Mouse (Mus musculus) left cerebral cortex, adult 8-10 months (tissue): Measurements from ENCODE around the gene Nat8f6. TPM values are rescaled to one million over a fixed set of nuclear protein-coding genes. Genes with fewer than 3 reads are reported as not detected.
"Not testable (repeated sequence)": the region's sequence is repeated elsewhere in the genome, so short reads cannot be mapped to it uniquely, and the experiment has no call there.

ENCODE experiments used
- DNase-seq, 2 experiments: peaks; one replicate each; pipeline ENCODE4 v3.0.0; 2022; ENCODE audit warnings: low spot score in 2 of 2
- total RNA-seq, 4 experiments: library from RNA; stranded (reverse); gene quantifications; 2 replicates each; pipeline ENCODE4 v1.2.4; 2022

Gene Nat8f6
- 1 to 10 TPM in 3 of 4 experiments, under 1 TPM in 1; 0.80 to 4.6 (median 2.4) TPM for total RNA-seq

GRCm38 (mm10) chr6:85820837-85821236, at the start of gene Nat8f6, which contains the start of gene Nat8f5:
Nat8f6 (minus strand) TSS chr6:85820954.
Nat8f5 (minus strand) TSS chr6:85820972.
- no peak for DNase-seq

DNA sequence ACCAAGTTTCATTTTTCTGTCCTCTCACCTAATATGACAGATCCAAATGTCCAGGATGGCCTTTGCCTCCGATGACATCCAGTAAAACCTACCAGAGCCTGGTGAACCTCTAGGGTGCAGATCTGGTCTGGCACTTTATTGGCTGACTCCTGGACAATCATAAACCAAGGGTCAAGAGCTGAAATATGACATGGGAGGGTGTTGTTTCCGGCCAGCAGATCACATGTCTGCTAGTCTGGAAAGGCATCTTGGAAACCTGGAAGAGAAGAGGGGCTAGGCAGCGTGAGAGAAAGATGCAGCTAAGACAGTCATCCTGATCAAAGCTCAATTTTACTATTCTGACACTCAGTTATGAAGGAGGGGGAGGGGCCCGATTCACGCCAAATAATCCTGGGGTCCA, 48.3 kb upstream of the Nat8f6 start, which contains the start of gene Nat8f2:
TSS of gene Nat8f2 (minus strand) at position 153 of the 400 bp plus-strand sequence.
- not testable (repeated sequence) for DNase-seq

DNA sequence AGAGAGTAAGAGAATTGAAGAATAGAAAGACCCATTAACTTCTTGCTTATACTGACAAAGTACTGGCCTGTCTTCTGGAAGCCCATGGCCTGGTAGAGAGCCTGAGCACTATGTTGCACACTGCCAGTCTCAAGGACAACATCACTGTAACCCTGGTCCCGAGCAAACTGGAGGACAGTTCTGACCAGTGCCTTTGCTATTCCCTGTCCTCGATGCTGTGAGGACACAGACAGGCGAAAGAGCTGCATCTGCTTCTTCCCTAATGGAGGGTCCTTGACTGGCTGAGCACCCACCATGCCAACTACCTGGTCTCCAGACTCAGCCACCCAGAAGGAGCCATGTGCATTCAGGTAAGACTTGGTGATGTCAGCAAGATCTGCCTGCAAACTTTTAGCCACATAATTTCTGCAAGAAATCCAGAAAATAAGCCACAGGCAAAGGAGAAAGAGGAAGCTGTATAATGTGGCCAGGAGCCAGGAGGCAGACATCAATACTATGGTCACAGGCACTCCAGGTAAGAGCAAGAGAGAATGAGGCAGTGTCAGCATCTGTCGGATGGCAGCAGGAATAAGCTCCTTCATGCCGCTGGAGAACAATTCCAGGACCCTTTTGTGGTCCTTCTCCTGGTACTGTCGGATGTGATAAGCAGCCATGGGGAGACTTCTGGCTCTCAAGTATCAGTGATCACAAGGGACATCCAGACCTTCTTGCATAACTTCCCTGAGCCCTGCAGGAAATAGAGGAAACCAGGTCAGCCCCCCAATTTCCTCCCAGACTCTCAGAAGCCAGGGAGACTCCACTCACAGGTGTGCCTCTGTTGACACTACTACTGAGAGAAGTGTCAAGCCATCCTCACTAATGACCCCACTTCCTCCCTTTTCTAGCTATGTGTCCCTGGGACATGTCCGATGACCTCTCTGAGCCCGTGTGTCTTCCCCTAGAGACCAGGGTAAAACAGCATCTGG, 47.3 kb upstream of the Nat8f6 start:
- no peak for DNase-seq

DNA sequence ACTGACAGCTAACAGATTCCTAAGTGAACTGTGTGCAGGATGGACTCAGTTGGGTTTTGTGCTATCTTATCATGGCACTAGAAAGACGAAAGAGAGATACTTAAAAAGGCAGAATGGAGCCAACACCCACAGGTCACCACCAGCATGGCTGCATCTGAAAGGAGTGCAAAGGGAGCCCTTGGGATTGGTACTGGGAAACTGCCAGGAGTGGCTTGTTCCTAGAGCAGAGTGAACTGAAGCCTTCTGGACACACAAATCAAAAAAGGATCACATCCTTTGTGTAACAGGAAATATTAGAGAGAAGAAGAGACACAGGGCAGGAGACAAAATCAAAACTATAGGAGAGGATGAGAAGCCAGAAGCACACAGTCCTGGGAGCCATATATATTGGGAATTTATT, 46.2 kb upstream of the Nat8f6 start:
- DNase-seq: not testable (repeated sequence)

- not testable (repeated sequence) for DNase-seq
These were observed 45.4 kb upstream of the Nat8f6 start for GRCm38 (mm10) chr6:85866166-85866565.

- DNase-seq: not testable (repeated sequence)
These were observed 44.3 kb upstream of the Nat8f6 start for GRCm38 (mm10) chr6:85864900-85865639.

- no peak for DNase-seq
These were observed 43.1 kb upstream of the Nat8f6 start for GRCm38 (mm10) chr6:85863840-85864239.

GRCm38 (mm10) chr6:85863136-85863535, 42.4 kb upstream of the Nat8f6 start:
- no peak for DNase-seq

DNA sequence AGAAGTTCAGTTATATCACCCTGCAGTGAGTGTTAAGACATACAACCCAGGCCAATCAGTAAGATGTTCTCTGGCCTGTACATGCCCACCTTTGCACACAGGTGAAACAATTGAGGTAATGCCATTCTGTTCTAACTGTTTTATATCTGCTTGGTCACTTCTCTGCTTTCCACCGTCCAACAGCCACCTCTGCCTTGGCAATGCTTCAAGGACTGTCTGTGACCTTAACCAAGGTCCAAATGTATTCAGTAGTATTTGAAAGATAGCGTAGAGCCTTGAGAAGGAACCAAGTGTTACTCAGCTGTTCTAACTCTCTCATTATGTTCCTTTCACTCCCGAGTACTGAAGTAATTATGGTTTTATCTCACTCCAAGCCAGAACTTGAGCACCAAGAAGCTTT, 41.8 kb upstream of the Nat8f6 start:
- DNase-seq: no peak

DNA sequence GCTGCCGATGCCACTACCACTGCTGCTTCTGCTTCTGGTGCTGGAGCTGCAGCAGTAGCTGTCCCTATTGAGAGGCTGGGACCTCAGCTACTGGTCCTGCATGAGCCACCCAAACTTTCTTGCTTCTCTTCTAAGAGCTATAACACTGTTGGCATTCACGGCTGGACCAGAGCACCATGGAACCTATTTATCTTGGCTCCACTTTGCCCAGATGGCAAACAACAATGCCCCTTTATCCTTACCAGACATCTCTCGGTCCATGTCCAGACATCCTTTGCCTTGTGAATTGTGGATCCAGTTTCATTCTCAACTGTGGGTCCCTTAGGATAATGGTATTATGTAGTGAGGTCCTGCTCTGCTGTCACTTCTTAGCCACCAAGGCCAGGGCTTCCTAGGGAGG, 40.5 kb upstream of the Nat8f6 start:
- DNase-seq: no peak

GRCm38 (mm10) chr6:85856194-85856678, 35.5 kb upstream of the Nat8f6 start:
- DNase-seq: peak; percentile 40 to 91

DNA sequence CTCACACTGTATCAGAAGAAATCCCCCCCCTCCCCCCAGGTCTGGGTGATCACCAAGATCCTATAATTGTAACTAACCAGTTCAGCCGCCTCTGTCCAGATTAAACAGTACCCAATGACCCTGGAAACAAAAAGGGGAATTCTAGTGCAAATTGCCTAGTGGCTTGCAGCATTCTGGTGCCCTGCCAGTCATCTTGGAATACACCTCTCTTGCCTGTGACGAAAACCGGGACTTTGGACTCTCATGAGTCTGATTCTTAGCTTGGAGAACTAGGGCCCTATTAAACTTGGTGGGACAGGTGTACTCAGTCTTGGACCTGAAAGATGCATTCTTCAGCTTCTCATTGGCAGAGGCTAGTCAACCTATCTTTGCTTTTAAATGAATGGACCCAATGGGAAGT, 32.7 kb upstream of the Nat8f6 start:
- DNase-seq: no peak

DNA sequence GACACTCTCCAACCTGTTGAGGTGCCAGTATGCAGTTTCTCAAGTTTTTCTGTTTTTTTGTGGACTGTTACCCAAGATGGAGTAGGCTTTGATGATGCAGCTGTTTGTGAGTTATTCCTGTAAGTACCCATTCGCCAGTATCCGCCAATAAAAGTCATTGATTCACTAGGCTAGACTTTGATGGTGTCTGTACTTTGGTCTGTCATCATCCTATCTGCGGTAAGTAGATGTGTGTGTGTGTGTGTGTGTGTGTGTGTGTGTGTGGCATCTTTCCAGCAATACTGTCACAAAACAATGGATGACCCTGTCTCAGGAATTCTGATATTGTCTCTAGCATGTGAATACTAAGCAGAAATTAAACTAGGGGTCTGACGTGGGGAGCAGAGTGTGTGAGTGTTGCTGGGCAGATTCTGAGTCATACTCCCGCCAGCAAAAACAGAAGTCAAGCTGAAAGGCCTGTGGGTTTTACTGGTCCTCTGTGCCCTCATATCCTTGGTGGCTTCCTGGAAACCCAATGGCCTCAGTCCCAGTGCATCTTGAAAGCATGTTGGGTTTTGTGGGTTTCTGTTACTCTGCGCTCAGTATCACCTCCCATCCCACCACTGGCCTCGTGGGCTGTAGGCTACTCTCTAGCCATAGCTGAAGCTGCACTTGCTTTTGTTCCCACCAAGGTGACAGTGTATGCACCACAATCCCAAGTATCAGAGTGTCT, 30.5 kb upstream of the Nat8f6 start:
- no peak for DNase-seq

GRCm38 (mm10) chr6:85849240-85849639, 28.5 kb upstream of the Nat8f6 start:
- no peak for DNase-seq

DNA sequence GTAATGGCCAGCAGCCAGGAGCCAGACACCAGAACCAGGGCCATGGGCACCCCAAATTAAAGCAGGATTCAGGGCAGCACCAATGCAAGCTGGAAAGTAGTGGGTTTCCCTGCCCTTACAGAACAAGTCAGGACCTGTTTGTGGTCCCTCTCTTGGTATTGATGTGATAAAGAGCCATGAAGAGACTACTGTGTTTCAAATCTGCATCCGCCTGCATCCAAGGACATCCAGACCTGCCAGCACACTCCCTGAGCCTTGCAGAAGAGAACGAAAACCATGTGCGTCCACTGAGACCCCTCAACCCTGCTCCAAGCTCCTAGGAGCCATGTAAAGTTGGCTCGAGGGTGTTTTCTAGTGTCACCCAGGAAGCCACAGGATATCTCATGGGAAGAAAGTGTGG, 27.4 kb upstream of the Nat8f6 start:
- no peak for DNase-seq

- DNase-seq: no peak
These were observed 26.2 kb upstream of the Nat8f6 start for GRCm38 (mm10) chr6:85846921-85847320.

DNA sequence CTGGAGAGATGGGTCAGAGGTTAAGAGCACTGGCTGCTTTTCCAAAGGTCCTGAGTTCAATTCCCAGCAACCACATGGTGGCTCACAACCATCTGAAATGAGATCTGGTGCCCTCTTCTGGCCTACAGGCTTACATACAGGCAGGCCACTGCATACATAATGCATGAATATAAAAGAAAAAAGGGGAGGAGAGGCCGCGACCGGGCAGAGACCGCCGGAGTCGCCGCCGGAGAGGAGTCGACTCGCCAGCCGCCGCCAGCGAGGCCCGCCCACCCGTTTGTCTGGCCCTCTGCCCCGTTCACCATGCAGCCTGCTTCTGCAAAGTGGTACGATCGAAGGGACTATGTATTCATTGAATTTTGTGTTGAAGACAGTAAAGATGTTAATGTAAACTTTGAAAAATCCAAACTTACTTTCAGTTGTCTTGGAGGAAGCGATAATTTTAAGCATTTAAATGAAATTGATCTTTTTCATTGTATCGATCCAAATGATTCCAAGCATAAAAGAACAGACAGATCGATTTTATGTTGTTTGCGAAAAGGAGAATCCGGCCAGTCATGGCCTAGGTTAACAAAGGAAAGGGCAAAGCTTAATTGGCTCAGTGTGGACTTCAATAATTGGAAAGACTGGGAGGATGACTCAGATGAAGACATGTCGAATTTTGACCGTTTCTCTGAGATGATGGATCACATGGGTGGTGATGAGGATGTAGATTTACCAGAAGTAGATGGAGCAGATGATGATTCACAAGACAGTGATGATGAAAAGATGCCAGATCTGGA, 23.1 kb upstream of the Nat8f6 start:
- not testable (repeated sequence) for DNase-seq

DNA sequence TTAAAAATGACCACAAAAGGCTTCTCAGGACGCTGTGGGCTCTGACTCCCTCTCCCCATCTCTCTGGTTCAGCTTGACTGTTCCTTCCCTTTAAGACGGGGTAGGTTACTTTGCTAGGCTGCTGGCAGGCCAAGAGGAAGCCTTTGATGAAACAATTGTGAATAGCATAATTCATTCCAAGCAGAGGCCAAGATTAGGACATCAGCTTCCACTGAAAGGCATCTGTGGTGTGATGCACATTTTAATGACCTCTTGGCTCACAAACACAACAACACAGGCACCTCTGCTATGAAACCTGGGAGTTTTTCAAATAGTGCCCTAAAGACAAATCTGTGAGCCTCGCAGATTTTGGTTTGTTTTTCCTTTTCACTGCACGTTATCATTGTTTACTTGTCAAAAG, 19.2 kb upstream of the Nat8f6 start:
- DNase-seq: peak in 1 of 2 experiments; percentile 52

GRCm38 (mm10) chr6:85838674-85839073, 17.9 kb upstream of the Nat8f6 start:
- DNase-seq: no peak

GRCm38 (mm10) chr6:85837307-85837706, 16.6 kb upstream of the Nat8f6 start:
- peak in 1 of 2 experiments; percentile 46 for DNase-seq
